In the genomic region with DNA sequence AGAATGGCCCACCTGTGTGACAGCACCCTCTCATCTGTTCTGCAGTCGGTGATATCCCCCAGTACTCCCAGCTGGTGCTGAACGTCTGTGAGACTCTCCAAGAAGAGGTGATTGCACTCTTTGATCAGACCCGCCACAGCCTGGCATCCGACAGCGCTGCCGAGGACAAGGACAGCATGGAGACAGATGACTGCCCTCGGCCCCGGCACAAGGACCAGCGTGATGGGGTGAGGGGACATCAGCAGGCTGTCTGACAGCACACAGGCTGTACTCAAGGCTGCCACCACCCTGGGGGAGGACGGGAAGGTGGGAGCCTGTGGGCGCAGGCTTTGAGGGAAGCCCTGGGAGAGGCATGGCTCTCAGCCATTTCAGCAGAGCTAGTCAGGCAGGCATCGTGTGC, we compare ENCODE assay signal across 19 mouse cellular contexts. TPM values are rescaled to one million over a fixed set of nuclear protein-coding genes. Genes with fewer than 3 reads are reported as not detected.
A peak's percentile ranks its signal among the peaks of the same experiment; 100 is the strongest.
DNase-seq lines count a peak whose midpoint lies in the region; ATAC-seq and TF ChIP-seq lines count a peak whose summit lies in the region.
"Had no signal": no experiment of that assay in that cellular context is flagged by ENCODE, and none has a peak within 500 bp of the region (broad histone marks: within the 10 kb centered on the region; RNA-seq: fewer than 3 reads in every experiment).

No protein-coding gene starts in this region.

- peak; percentile 31; the same call in 1 of the 2 replicates for ATAC-seq in lung, embryonic 14.5 days (ENCODE audit: insufficient read depth)
- no peak for ATAC-seq in hindbrain, postnatal 0 days
- ATAC-seq: CD4-positive, CD25-positive, alpha-beta regulatory T cell, adult 4 months; forebrain, embryonic 16.5 days; intestine, embryonic 16.5 days; midbrain, embryonic 16.5 days had no signal

- 65% methylated on average over 12 of the region's 12 CpGs for WGBS in heart, embryonic 10.5 days
- WGBS in heart, adult 2 months = 70% methylated on average over 12 of the region's 12 CpGs
- 63% methylated on average over 12 of the region's 12 CpGs for WGBS in lung, embryonic 14.5 days
- WGBS in olfactory bulb, adult 2 months = 68% methylated on average over 12 of the region's 12 CpGs
- 93% methylated on average over 12 of the region's 12 CpGs for WGBS in hindbrain, postnatal 0 days

- TF ChIP-seq EP300 in heart, adult 2 months (IDR thresholded peaks at IDR 0.05; ENCODE audit: insufficient read depth, low read depth, low read length) = no peak

- intact Hi-C loops in heart, adult 2 months (cut with DNase I) = no loop called here

- no peak overlapping the region for H3K9ac ChIP-seq in heart, adult 2 months (ENCODE audit: low read depth, low read length)
- no peak overlapping the region for H3K9ac ChIP-seq in lung, embryonic 14.5 days
- H3K9ac ChIP-seq in hindbrain, postnatal 0 days (replicated peaks; ENCODE audit: low read length) = no peak overlapping the region
- H3K9ac ChIP-seq: embryonic facial prominence, embryonic 13.5 days; hindbrain, embryonic 14.5 days; kidney, embryonic 15.5 days; liver, embryonic 12.5 days had no signal

- TF ChIP-seq CTCF in heart, adult 2 months (IDR thresholded peaks at IDR 0.05) = no peak
- no peak for TF ChIP-seq CTCF in lung, embryonic 14.5 days (IDR thresholded peaks at IDR 0.05; ENCODE audit: low read depth)
- TF ChIP-seq CTCF in olfactory bulb, adult 2 months (IDR thresholded peaks at IDR 0.05; ENCODE audit: insufficient read depth, low read depth, low read length) = no peak
- no peak for TF ChIP-seq CTCF in hindbrain, postnatal 0 days (IDR thresholded peaks at IDR 0.05; ENCODE audit: low read depth)

- DNase-seq in heart, embryonic 10.5 days (ENCODE audit: low spot score) = peak; percentile 76
- no peak for DNase-seq in heart, adult 2 months
- no peak for DNase-seq in lung, embryonic 14.5 days
- DNase-seq in lung, postnatal 4 days = no peak
- peak; percentile 84 for DNase-seq in adrenal gland, postnatal 10 days
- no peak for DNase-seq in hindbrain, postnatal 0 days (ENCODE audit: low spot score)
- DNase-seq: gastrocnemius, adult 2 months; lung, postnatal 10 days had no signal

- H3K9me3 ChIP-seq in heart, embryonic 10.5 days = no peaks in the 10 kb centered on the region
- H3K9me3 ChIP-seq in lung, embryonic 14.5 days (ENCODE audit: low read depth, low read length) = no peaks in the 10 kb centered on the region
- H3K9me3 ChIP-seq in hindbrain, postnatal 0 days (ENCODE audit: low read length) = no peaks in the 10 kb centered on the region
- H3K9me3 ChIP-seq: embryonic facial prominence, embryonic 13.5 days; kidney, embryonic 15.5 days; limb, embryonic 10.5 days; liver, embryonic 12.5 days; megakaryocyte, embryonic 14.5 days had no signal

- 0 out of 2 replicates have a peak, but pooled peaks cover 8% of the 10 kb centered on the region for H3K4me1 ChIP-seq in heart, embryonic 10.5 days
- no peaks in the 10 kb centered on the region for H3K4me1 ChIP-seq in heart, adult 2 months (ENCODE audit: control insufficient read depth, insufficient read depth, low read length)
- H3K4me1 ChIP-seq in lung, embryonic 14.5 days (ENCODE audit: insufficient read depth) = no peaks in the 10 kb centered on the region
- peaks cover 17% of the 10 kb centered on the region for H3K4me1 ChIP-seq in olfactory bulb, adult 2 months (ENCODE audit: control insufficient read depth, insufficient read depth, low read length)
- no peaks in the 10 kb centered on the region for H3K4me1 ChIP-seq in hindbrain, postnatal 0 days (ENCODE audit: insufficient read depth, low read length)
- H3K4me1 ChIP-seq: embryonic facial prominence, embryonic 13.5 days; kidney, embryonic 15.5 days; limb, embryonic 10.5 days; liver, embryonic 12.5 days had no signal

- H3K4me3 ChIP-seq in heart, embryonic 10.5 days = no peak overlapping the region
- H3K4me3 ChIP-seq in heart, adult 2 months = no peak overlapping the region
- no peak overlapping the region for H3K4me3 ChIP-seq in lung, embryonic 14.5 days (ENCODE audit: low read depth, low read length)
- peak overlapping the region; percentile 6; the same call in 1 of the 2 replicates for H3K4me3 ChIP-seq in olfactory bulb, adult 2 months (ENCODE audit: insufficient read depth, low read depth, low read length)
- no peak overlapping the region for H3K4me3 ChIP-seq in hindbrain, postnatal 0 days (ENCODE audit: low read length)
- H3K4me3 ChIP-seq: embryonic facial prominence, embryonic 13.5 days; gastrocnemius, adult 2 months; kidney, embryonic 15.5 days; limb, embryonic 10.5 days; liver, embryonic 12.5 days; megakaryocyte, embryonic 14.5 days had no signal

- H3K27ac ChIP-seq in heart, embryonic 10.5 days = no peak overlapping the region
- H3K27ac ChIP-seq in heart, adult 2 months = no peak overlapping the region
- H3K27ac ChIP-seq in lung, embryonic 14.5 days (ENCODE audit: low read depth) = no peak overlapping the region
- H3K27ac ChIP-seq in olfactory bulb, adult 2 months (ENCODE audit: insufficient read depth, low read depth, low read length) = 0 out of 2 replicates have a peak overlapping the region, but pooled peaks have one; percentile 50
- no peak overlapping the region for H3K27ac ChIP-seq in hindbrain, postnatal 0 days
- H3K27ac ChIP-seq: embryonic facial prominence, embryonic 13.5 days; gastrocnemius, adult 2 months; hindbrain, embryonic 14.5 days; kidney, embryonic 15.5 days; limb, embryonic 10.5 days; liver, embryonic 12.5 days had no signal

- TF ChIP-seq POLR2A in heart, adult 2 months (IDR thresholded peaks at IDR 0.05; ENCODE audit: insufficient read depth, low read depth, low read length) = no peak
- TF ChIP-seq POLR2A in olfactory bulb, adult 2 months (IDR thresholded peaks at IDR 0.05; ENCODE audit: insufficient read depth, low read depth, low read length) = no peak

- H3K36me3 ChIP-seq in heart, embryonic 10.5 days = peaks cover 98% of the 10 kb centered on the region
- no peaks in the 10 kb centered on the region for H3K36me3 ChIP-seq in heart, adult 2 months (ENCODE audit: control insufficient read depth, insufficient read depth, low read length)
- peaks cover 98% of the 10 kb centered on the region for H3K36me3 ChIP-seq in lung, embryonic 14.5 days (ENCODE audit: insufficient read depth)
- peaks cover 78% of the 10 kb centered on the region for H3K36me3 ChIP-seq in hindbrain, postnatal 0 days (ENCODE audit: insufficient read depth, low read length)

- no peaks in the 10 kb centered on the region for H3K27me3 ChIP-seq in heart, embryonic 10.5 days (ENCODE audit: insufficient read depth, poor library complexity, severe bottlenecking)
- H3K27me3 ChIP-seq in heart, adult 2 months (ENCODE audit: control insufficient read depth, insufficient read depth, low read length) = no peaks in the 10 kb centered on the region
- no peaks in the 10 kb centered on the region for H3K27me3 ChIP-seq in lung, embryonic 14.5 days (ENCODE audit: insufficient read depth, low read length)
- no peaks in the 10 kb centered on the region for H3K27me3 ChIP-seq in hindbrain, postnatal 0 days (ENCODE audit: insufficient read depth, low read length)
- H3K27me3 ChIP-seq: embryonic facial prominence, embryonic 13.5 days; kidney, embryonic 15.5 days; liver, embryonic 12.5 days; megakaryocyte, embryonic 14.5 days had no signal

- no peak overlapping the region for H3K4me2 ChIP-seq in lung, embryonic 14.5 days
- no peak overlapping the region for H3K4me2 ChIP-seq in hindbrain, postnatal 0 days (ENCODE audit: low read depth, low read length)
- H3K4me2 ChIP-seq: embryonic facial prominence, embryonic 13.5 days; hindbrain, embryonic 14.5 days; kidney, embryonic 15.5 days; liver, embryonic 12.5 days had no signal

- H3K79me2 ChIP-seq in heart, adult 2 months (replicated peaks; ENCODE audit: control insufficient read depth, insufficient read depth, low read length) = no peaks in the 10 kb centered on the region

RNA-seq across cellular contexts. Expression of gene Sh3glb2, which starts 22.0 kb away (rescaled TPM):
- polyA plus RNA-seq in heart, embryonic 10.5 days (2016; fragmentation: Nextera tagmentation; extraction: Ambion mirVana) = 101 and 132 TPM in 2 replicates
- 10 to 100 TPM; 37.7 to 40.6 TPM for total RNA-seq in heart, adult 2 months (2021)
- polyA plus RNA-seq in heart, adult 2 months (2012; rRNA removed) = 125 and 143 TPM in 2 replicates
- polyA plus RNA-seq in lung, embryonic 14.5 days (2014; fragmentation: Nextera tagmentation; extraction: Ambion mirVana) = 57.5 and 59.9 TPM in 2 replicates
- 10 to 100 TPM; 70.9 to 89.7 TPM for total RNA-seq in adrenal gland, postnatal 10 days (2021)
- polyA plus RNA-seq in olfactory bulb, adult 2 months (2012; ENCODE audit: insufficient read depth, insufficient read length, low replicate concordance, missing spikeins) = 562 TPM in 1 of 2 replicates, not detected in the other
- 397 and 410 TPM in 2 replicates for total RNA-seq in hindbrain, postnatal 0 days (2014; rRNA removed)
- polyA plus RNA-seq in hindbrain, postnatal 0 days (2015; fragmentation: Nextera tagmentation; extraction: Ambion mirVana) = 171 and 180 TPM in 2 replicates

RNA-seq across cellular contexts. Expression of gene Miga2, which starts 26.9 kb away (rescaled TPM):
- polyA plus RNA-seq in heart, embryonic 10.5 days (2016; fragmentation: Nextera tagmentation; extraction: Ambion mirVana) = 28.2 and 35.1 TPM in 2 replicates
- total RNA-seq in heart, adult 2 months (2021) = 10 to 100 TPM; 74.2 to 90.3 TPM
- polyA plus RNA-seq in heart, adult 2 months (2012; rRNA removed) = 64.3 and 98.7 TPM in 2 replicates
- 19.9 and 24.5 TPM in 2 replicates for polyA plus RNA-seq in lung, embryonic 14.5 days (2014; fragmentation: Nextera tagmentation; extraction: Ambion mirVana)
- 100 to 1,000 TPM in 1 of 2 experiments, 10 to 100 TPM in 1; 97.5 to 111 TPM for total RNA-seq in adrenal gland, postnatal 10 days (2021)
- polyA plus RNA-seq in olfactory bulb, adult 2 months (2012; ENCODE audit: insufficient read depth, insufficient read length, low replicate concordance, missing spikeins) = not detected in 2 replicates
- 67.6 and 79.9 TPM in 2 replicates for total RNA-seq in hindbrain, postnatal 0 days (2014; rRNA removed)
- polyA plus RNA-seq in hindbrain, postnatal 0 days (2015; fragmentation: Nextera tagmentation; extraction: Ambion mirVana) = 34.4 and 35.3 TPM in 2 replicates

RNA-seq across cellular contexts. Expression of gene Nup188, which starts 51.0 kb away (rescaled TPM):
- polyA plus RNA-seq in heart, embryonic 10.5 days (2016; fragmentation: Nextera tagmentation; extraction: Ambion mirVana) = 45.2 and 46.5 TPM in 2 replicates
- 10 to 100 TPM; 15.3 to 16.9 TPM for total RNA-seq in heart, adult 2 months (2021)
- polyA plus RNA-seq in heart, adult 2 months (2012; rRNA removed) = 15.3 and 18.4 TPM in 2 replicates
- polyA plus RNA-seq in lung, embryonic 14.5 days (2014; fragmentation: Nextera tagmentation; extraction: Ambion mirVana) = 49.4 and 56.0 TPM in 2 replicates
- 10 to 100 TPM; 37.9 to 45.3 TPM for total RNA-seq in adrenal gland, postnatal 10 days (2021)
- polyA plus RNA-seq in olfactory bulb, adult 2 months (2012; ENCODE audit: insufficient read depth, insufficient read length, low replicate concordance, missing spikeins) = not detected in 2 replicates
- total RNA-seq in hindbrain, postnatal 0 days (2014; rRNA removed) = 32.6 and 51.0 TPM in 2 replicates
- 11.9 and 12.6 TPM in 2 replicates for polyA plus RNA-seq in hindbrain, postnatal 0 days (2015; fragmentation: Nextera tagmentation; extraction: Ambion mirVana)

RNA-seq across cellular contexts. Expression of gene Dolk, which starts 51.0 kb away (rescaled TPM):
- polyA plus RNA-seq in heart, embryonic 10.5 days (2016; fragmentation: Nextera tagmentation; extraction: Ambion mirVana) = 29.3 and 31.7 TPM in 2 replicates
- 10 to 100 TPM; 21.6 to 25.3 TPM for total RNA-seq in heart, adult 2 months (2021)
- 23.9 and 35.1 TPM in 2 replicates for polyA plus RNA-seq in heart, adult 2 months (2012; rRNA removed)
- 30.6 and 31.7 TPM in 2 replicates for polyA plus RNA-seq in lung, embryonic 14.5 days (2014; fragmentation: Nextera tagmentation; extraction: Ambion mirVana)
- 10 to 100 TPM; 43.4 to 46.2 TPM for total RNA-seq in adrenal gland, postnatal 10 days (2021)
- not detected in 2 replicates for polyA plus RNA-seq in olfactory bulb, adult 2 months (2012; ENCODE audit: insufficient read depth, insufficient read length, low replicate concordance, missing spikeins)
- total RNA-seq in hindbrain, postnatal 0 days (2014; rRNA removed) = 43.7 and 50.4 TPM in 2 replicates
- polyA plus RNA-seq in hindbrain, postnatal 0 days (2015; fragmentation: Nextera tagmentation; extraction: Ambion mirVana) = 42.1 and 43.5 TPM in 2 replicates

RNA-seq across cellular contexts. Expression of gene Dolpp1, which starts 54.9 kb away (rescaled TPM):
- 29.9 and 36.1 TPM in 2 replicates for polyA plus RNA-seq in heart, embryonic 10.5 days (2016; fragmentation: Nextera tagmentation; extraction: Ambion mirVana)
- total RNA-seq in heart, adult 2 months (2021) = 1 to 10 TPM; 5.9 to 9.0 TPM
- 23.5 and 25.1 TPM in 2 replicates for polyA plus RNA-seq in heart, adult 2 months (2012; rRNA removed)
- polyA plus RNA-seq in lung, embryonic 14.5 days (2014; fragmentation: Nextera tagmentation; extraction: Ambion mirVana) = 32.6 and 34.2 TPM in 2 replicates
- 10 to 100 TPM; 14.5 to 23.6 TPM for total RNA-seq in adrenal gland, postnatal 10 days (2021)
- polyA plus RNA-seq in olfactory bulb, adult 2 months (2012; ENCODE audit: insufficient read depth, insufficient read length, low replicate concordance, missing spikeins) = not detected in 2 replicates
- total RNA-seq in hindbrain, postnatal 0 days (2014; rRNA removed) = 119 and 122 TPM in 2 replicates
- polyA plus RNA-seq in hindbrain, postnatal 0 days (2015; fragmentation: Nextera tagmentation; extraction: Ambion mirVana) = 48.2 and 49.4 TPM in 2 replicates

Comparison
In these comparisons a context has a peak if more than half of its experiments do, and no peak if none do; other contexts are left out.
1. DNase-seq: peak in heart, embryonic 10.5 days (single experiment) and adrenal gland, postnatal 10 days (single experiment); none in heart, adult 2 months (0 of 2), lung, embryonic 14.5 days (single experiment), lung, postnatal 4 days (0 of 2) and hindbrain, postnatal 0 days (single experiment).